Mouse (Mus musculus): ENCODE data around the gene Slc6a4. TPM values are rescaled to one million over a fixed set of nuclear protein-coding genes. Genes with fewer than 3 reads are reported as not detected.
A peak's percentile ranks its signal among the peaks of the same experiment; 100 is the strongest.

Slc6a4 gene
- 1 to 10 TPM in 1 of 2 experiments, under 1 TPM in 1; 0.73 to 1.8 TPM for total RNA-seq (2021)
- polyA plus RNA-seq (2012; rRNA removed), result 1.7 and 2.1 TPM in 2 replicates
- long read RNA-seq, result 0 reads

- TF ChIP-seq POLR2A (IDR thresholded peaks at IDR 0.05; ENCODE audit: insufficient read depth, low read depth, low read length) (no peak), EP300 (IDR thresholded peaks at IDR 0.05; ENCODE audit: insufficient read depth, low read depth, low read length) (no peak), CTCF (IDR thresholded peaks at IDR 0.05) (no peak)
- Histone ChIP-seq H3K4me1 (ENCODE audit: control insufficient read depth, insufficient read depth, low read length) (peaks cover 2% of the 10 kb centered on the region; the same call in 1 of the 2 replicates), H3K36me3 (ENCODE audit: control insufficient read depth, insufficient read depth, low read length) (no peaks in the 10 kb centered on the region), H3K27ac (no peak within 1 kb of the TSS), H3K79me2 (replicated peaks; ENCODE audit: control insufficient read depth, insufficient read depth, low read length) (no peaks in the 10 kb centered on the region), H3K27me3 (ENCODE audit: control insufficient read depth, insufficient read depth, low read length) (peaks cover 6% of the 10 kb centered on the region; the same call in 1 of the 2 replicates), H3K9ac (ENCODE audit: low read depth, low read length) (peak within 1 kb of the TSS; percentile 18; the same call in 1 of the 2 replicates), H3K4me3 (peak within 1 kb of the TSS; percentile 55)
- peak in 1 of 2 experiments; percentile 24 for DNase-seq
- intact Hi-C loops (cut with DNase I), result loop anchor here (1.0 to 5.0 kb wide), 2 partner anchors 69 to 95 kb away; no protein-coding TSS in a partner anchor
- WGBS, result 2% methylated on average over 51 of the region's 52 CpGs
Observed at GRCm38 (mm10) chr11:76997916-76998704, at the start of gene Slc6a4. Slc6a4 (plus strand) TSS chr11:76998603.

DNA sequence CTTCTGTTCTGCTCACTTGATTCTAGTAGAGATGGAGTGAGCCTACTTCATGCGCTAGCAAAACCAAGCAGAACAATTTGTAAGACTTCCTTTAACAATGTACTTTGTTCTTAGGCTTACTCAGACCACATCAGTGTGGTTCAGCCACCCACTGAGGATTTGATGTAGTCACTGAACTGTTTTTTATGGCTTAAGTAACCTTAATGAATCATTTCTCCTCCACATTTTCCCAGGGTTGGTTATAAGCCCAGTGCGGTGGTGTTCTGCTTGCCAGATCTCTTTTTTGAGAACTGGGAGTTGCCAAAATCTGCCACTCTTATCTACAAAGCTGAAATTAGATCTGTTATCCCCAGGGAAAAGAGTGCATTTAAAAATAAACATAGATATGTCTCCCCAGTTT lies 44.9 kb upstream of the Slc6a4 start:
- WGBS, result 40% methylated on average over 2 of the region's 2 CpGs
- Histone ChIP-seq H3K27ac (peak overlapping the region; percentile 60), H3K9ac (ENCODE audit: low read depth, low read length) (no peak overlapping the region), H3K4me3 (no peak overlapping the region), H3K4me1 (ENCODE audit: control insufficient read depth, insufficient read depth, low read length) (peaks cover 1% of the 10 kb centered on the region; the same call in 1 of the 2 replicates), H3K36me3 (ENCODE audit: control insufficient read depth, insufficient read depth, low read length) (peaks cover 17% of the 10 kb centered on the region), H3K27me3 (ENCODE audit: control insufficient read depth, insufficient read depth, low read length) (no peaks in the 10 kb centered on the region), H3K79me2 (replicated peaks; ENCODE audit: control insufficient read depth, insufficient read depth, low read length) (no peaks in the 10 kb centered on the region)
- intact Hi-C loops (cut with DNase I), result no loop called here
- peak in 1 of 2 experiments; percentile 9 for DNase-seq
- TF ChIP-seq EP300 (IDR thresholded peaks at IDR 0.05; ENCODE audit: insufficient read depth, low read depth, low read length) (no peak), POLR2A (IDR thresholded peaks at IDR 0.05; ENCODE audit: insufficient read depth, low read depth, low read length) (no peak), CTCF (IDR thresholded peaks at IDR 0.05) (no peak)

- H3K4me1 ChIP-seq (ENCODE audit: control insufficient read depth, insufficient read depth, low read length), result no peaks in the 10 kb centered on the region
- TF ChIP-seq POLR2A (IDR thresholded peaks at IDR 0.05; ENCODE audit: insufficient read depth, low read depth, low read length), result no peak
- TF ChIP-seq EP300 (IDR thresholded peaks at IDR 0.05; ENCODE audit: insufficient read depth, low read depth, low read length), result no peak
- TF ChIP-seq CTCF (IDR thresholded peaks at IDR 0.05), result no peak
- 83% methylated on average over 3 of the region's 3 CpGs for WGBS
- H3K27me3 ChIP-seq (ENCODE audit: control insufficient read depth, insufficient read depth, low read length), result no peaks in the 10 kb centered on the region
- no peak overlapping the region for H3K27ac ChIP-seq
- H3K36me3 ChIP-seq (ENCODE audit: control insufficient read depth, insufficient read depth, low read length), result peaks cover 3% of the 10 kb centered on the region
- H3K9ac ChIP-seq (ENCODE audit: low read depth, low read length), result no peak overlapping the region
- no peaks in the 10 kb centered on the region for H3K79me2 ChIP-seq (replicated peaks; ENCODE audit: control insufficient read depth, insufficient read depth, low read length)
- H3K4me3 ChIP-seq, result no peak overlapping the region
- DNase-seq, result no peak
- intact Hi-C loops (cut with DNase I), result no loop called here
Observed at GRCm38 (mm10) chr11:76965703-76966102, 32.7 kb upstream of the Slc6a4 start.

DNA sequence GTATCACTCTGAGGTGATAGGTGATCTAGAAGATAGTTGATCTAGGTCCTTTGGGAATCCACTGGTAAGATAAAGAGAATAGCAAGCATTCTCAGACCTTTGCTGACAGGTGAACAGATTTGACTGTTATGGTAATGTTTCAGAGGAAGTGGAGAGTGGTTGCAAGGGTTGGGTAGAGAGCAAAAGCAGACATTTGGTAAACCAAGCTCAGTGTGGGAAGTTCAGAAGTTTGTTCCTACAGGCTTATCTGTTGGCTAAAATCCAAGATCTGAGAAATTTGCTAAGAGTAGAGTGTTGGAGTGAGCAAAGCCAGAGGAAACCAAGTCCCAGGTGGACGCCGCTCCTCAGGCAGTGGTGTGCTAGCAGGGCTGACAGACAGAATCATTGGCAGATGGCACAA lies 28.1 kb upstream of the Slc6a4 start:
- Histone ChIP-seq H3K27me3 (ENCODE audit: control insufficient read depth, insufficient read depth, low read length) (no peaks in the 10 kb centered on the region), H3K4me3 (no peak overlapping the region), H3K36me3 (ENCODE audit: control insufficient read depth, insufficient read depth, low read length) (peaks cover 3% of the 10 kb centered on the region), H3K4me1 (ENCODE audit: control insufficient read depth, insufficient read depth, low read length) (peaks cover 1% of the 10 kb centered on the region; the same call in 1 of the 2 replicates), H3K9ac (ENCODE audit: low read depth, low read length) (no peak overlapping the region), H3K79me2 (replicated peaks; ENCODE audit: control insufficient read depth, insufficient read depth, low read length) (no peaks in the 10 kb centered on the region), H3K27ac (no peak overlapping the region)
- TF ChIP-seq CTCF (IDR thresholded peaks at IDR 0.05), result no peak
- TF ChIP-seq EP300 (IDR thresholded peaks at IDR 0.05; ENCODE audit: insufficient read depth, low read depth, low read length), result no peak
- no peak for DNase-seq
- 49% methylated on average over 2 of the region's 2 CpGs for WGBS
- intact Hi-C loops (cut with DNase I), result no loop called here

DNA sequence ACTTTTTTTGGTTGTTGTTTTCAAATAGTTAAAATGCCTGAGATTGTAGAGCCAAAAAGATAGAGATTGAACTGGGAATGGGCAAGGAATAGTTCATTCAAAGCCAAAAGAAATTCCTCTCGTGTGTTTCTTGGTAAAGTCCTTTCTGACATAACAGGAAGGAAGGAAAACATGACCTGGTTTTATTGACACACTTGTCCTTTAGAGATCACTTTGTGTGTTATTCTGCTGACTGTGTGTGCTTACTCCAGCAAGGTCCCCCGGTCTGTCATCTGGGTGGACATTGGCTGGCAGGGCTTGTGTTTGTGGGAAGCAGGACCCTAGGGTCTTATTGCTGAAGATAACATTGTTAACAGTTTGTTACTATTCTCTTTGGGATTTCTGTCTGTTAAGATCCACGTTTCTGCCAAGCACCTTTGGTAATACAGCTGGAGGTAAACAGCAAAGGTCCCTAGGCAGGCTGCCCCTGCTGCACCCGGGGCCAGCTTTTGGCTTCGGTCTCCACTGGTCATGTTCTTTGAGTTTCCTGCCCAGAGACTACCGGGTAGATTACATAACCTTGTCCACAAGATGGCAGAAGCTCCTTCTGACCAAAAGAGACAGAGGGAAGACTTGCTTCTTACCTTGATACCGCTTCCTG lies 23.6 kb upstream of the Slc6a4 start:
- intact Hi-C loops (cut with DNase I), result no loop called here
- H3K4me1 ChIP-seq (ENCODE audit: control insufficient read depth, insufficient read depth, low read length), result peaks cover 1% of the 10 kb centered on the region; the same call in 1 of the 2 replicates
- TF ChIP-seq POLR2A (IDR thresholded peaks at IDR 0.05; ENCODE audit: insufficient read depth, low read depth, low read length), result no peak
- no peak for TF ChIP-seq EP300 (IDR thresholded peaks at IDR 0.05; ENCODE audit: insufficient read depth, low read depth, low read length)
- no peak for TF ChIP-seq CTCF (IDR thresholded peaks at IDR 0.05)
- H3K4me3 ChIP-seq, result no peak overlapping the region
- no peak overlapping the region for H3K27ac ChIP-seq
- 50% methylated on average over 7 of the region's 7 CpGs for whole genome bisulfite sequencing
- H3K36me3 ChIP-seq (ENCODE audit: control insufficient read depth, insufficient read depth, low read length), result peaks cover 2% of the 10 kb centered on the region; the same call in 1 of the 2 replicates
- DNase-seq, result peak in 1 of 2 experiments; percentile 14
- no peaks in the 10 kb centered on the region for H3K27me3 ChIP-seq (ENCODE audit: control insufficient read depth, insufficient read depth, low read length)
- H3K79me2 ChIP-seq (replicated peaks; ENCODE audit: control insufficient read depth, insufficient read depth, low read length), result no peaks in the 10 kb centered on the region
- H3K9ac ChIP-seq (ENCODE audit: low read depth, low read length), result no peak overlapping the region

Data from heart, adult 2 months (tissue).